Mouse (Mus musculus) liver, embryonic 13.5 days (tissue): ENCODE results near the gene Lamtor3. TPM values are rescaled to one million over a fixed set of nuclear protein-coding genes. Genes with fewer than 3 reads are reported as not detected.

ENCODE experiments used
- ATAC-seq: fragments of 200-750 bp; cut with Nextera tagmentation; 2 replicates; pipeline ENCODE4 v1.8.0; 2017; ENCODE audit warnings: low read depth, mild to moderate bottlenecking, moderate number of reproducible peaks, moderate library complexity
- DNase-seq: peaks from one replicate; pipeline ENCODE4 v3.0.0; 2022
- H3K27ac ChIP-seq: fragments of 300-500 bp; sonication (generic); 2 replicates; pipeline ENCODE4 v1.5.1; 2015; ENCODE audit warnings: moderate library complexity, mild to moderate bottlenecking, inconsistent platforms
- H3K27me3 ChIP-seq: fragments of 300-500 bp; sonication (generic); 2 replicates; pipeline ENCODE4 v1.6.1; 2015; ENCODE audit warnings: mild to moderate bottlenecking, inconsistent platforms
- H3K36me3 ChIP-seq: fragments of 300-500 bp; sonication (generic); 2 replicates; pipeline ENCODE4 v1.6.1; 2015; ENCODE audit warnings: mild to moderate bottlenecking, inconsistent platforms
- H3K4me1 ChIP-seq: fragments of 300-500 bp; sonication (generic); replicated peaks from 2 replicates; pipeline ENCODE4 v1.6.1; 2015; ENCODE audit warnings: inconsistent platforms
- H3K4me2 ChIP-seq: fragments of 300-500 bp; sonication (generic); 2 replicates; pipeline ENCODE4 v1.6.1; 2015; ENCODE audit warnings: inconsistent platforms, mild to moderate bottlenecking, moderate library complexity
- H3K4me3 ChIP-seq: fragments of 300-500 bp; sonication (generic); replicated peaks from 2 replicates; pipeline ENCODE4 v1.5.1; 2015; ENCODE audit warnings: mild to moderate bottlenecking, inconsistent platforms
- H3K9ac ChIP-seq: fragments of 300-500 bp; sonication (generic); 2 replicates; pipeline ENCODE4 v1.6.1; 2015; ENCODE audit warnings: mild to moderate bottlenecking, inconsistent platforms
- H3K9me3 ChIP-seq: fragments of 300-500 bp; sonication (generic); replicated peaks from 2 replicates; pipeline ENCODE4 v1.6.1; 2016; ENCODE audit warnings: inconsistent platforms
- WGBS: fragments of 180-500 bp; shearing (Covaris S2); methylation state at CpG from one replicate; pipeline ENCODE4 v1.1.7; 2015; ENCODE audit not compliant: insufficient replicate concordance; 5-methylcytosine and 5-hydroxymethylcytosine counted together
- polyA plus RNA-seq: library from polyadenylated mRNA; unstranded; fragments of >200 nt; fragmentation: Nextera tagmentation; extraction: Ambion mirVana; gene quantifications from 2 replicates; pipeline ENCODE4 v1.2.1, GENCODE M21; 2015

Gene Lamtor3
- polyA plus RNA-seq, 1 experiment from 2014 or later = 65.6 TPM

DNA sequence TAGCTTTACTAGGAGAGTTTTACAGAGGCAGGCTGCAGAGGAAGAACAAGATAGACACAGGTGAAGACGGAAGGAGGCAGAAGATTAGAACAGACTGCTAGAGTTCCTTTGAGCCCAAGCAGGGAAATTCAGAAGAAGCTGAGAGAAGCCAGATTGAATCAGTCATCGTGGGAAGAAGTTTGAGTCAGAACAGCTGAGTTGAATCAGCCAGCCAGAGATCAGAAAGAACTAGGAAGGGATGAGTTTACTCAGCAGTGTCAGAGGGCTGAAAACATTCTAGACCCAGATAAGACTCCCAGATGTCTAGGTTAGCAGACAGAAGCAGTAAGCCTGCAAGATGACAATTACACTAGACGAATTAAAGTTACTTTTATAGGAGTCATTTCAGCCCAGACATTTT is 15.7 kb downstream of the Lamtor3 start:
- Histone ChIP-seq H3K4me1 (peaks cover 15% of the 10 kb centered on the region), H3K9ac (no peak overlapping the region), H3K4me2 (no peak overlapping the region), H3K27me3 (no peaks in the 10 kb centered on the region), H3K9me3 (no peaks in the 10 kb centered on the region), H3K4me3 (no peak overlapping the region), H3K36me3 (peaks cover 68% of the 10 kb centered on the region), H3K27ac (no peak overlapping the region)
- DNase-seq = no peak
- WGBS = 52% methylated on average over 3 of the region's 3 CpGs
- no peak for ATAC-seq

DNA sequence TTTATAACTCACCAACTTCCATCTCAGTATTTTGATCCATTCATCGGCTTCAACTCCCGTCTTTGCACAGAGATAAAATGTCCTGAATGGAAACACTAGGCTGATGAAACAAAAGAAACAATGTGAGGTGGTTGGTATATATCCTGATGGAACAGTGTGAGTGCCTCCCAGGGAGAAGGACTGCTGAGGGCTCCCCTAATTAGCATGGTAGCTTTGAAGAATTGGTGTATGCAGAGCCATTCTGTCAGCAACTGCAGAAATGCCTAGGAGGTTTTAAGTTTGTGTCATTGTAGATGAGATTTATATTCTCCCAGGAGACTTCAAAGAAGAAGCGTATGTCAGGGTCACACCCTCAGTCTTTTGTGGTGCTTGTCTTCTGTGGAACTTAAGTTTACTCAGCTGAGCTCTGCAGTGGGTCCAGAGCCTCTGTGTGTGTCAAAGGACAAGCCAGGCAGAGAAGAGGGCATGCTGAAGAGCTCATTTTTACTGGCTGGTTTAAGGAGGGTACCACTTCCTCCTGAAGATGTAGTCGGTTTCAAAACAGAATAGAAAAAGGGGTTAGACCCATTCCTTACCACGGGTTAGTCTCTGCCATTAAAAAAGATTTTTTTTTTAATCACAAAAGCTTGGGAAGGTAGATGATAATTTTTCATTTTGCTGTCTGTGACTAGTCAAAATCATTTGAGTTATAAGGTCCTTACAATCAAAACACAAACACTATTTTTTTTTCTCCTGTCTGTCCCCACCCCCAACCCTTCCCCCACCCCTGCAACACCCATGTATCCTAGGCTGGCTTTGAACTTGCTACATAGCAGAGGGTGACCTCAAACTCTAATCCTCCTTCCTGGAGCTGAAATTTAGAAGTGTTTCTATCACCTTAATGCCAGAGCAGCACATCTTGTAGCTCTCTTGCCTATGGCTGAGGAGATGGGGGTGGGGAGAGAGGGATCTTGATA is 17.5 kb downstream of the Lamtor3 start:
- Histone ChIP-seq H3K4me2 (no peak overlapping the region), H3K36me3 (peaks cover 61% of the 10 kb centered on the region)

DNA sequence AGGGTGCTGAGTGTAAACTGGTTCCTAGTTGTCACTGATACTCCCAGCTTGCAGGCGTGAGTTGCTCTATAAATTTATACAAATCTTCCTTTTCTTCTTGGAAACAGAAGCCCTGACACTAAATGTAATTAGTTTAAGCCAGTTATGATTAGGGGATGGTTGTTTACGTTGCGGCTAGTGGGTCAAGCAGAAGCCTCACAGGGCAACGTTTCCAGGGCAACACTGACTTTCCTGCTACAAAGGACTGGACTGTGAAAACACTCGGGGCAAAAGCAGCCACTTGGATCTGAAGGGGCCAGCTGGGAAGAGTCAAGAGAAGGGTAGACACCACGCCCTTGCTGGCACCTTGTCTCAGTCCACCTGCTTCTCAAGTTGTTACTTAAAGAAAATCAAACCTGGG is 18.2 kb downstream of the Lamtor3 start:
- no peak for ATAC-seq
- 67% methylated on average over 6 of the region's 6 CpGs for WGBS
- Histone ChIP-seq H3K27ac (no peak overlapping the region), H3K4me3 (no peak overlapping the region), H3K4me2 (no peak overlapping the region), H3K9ac (no peak overlapping the region), H3K36me3 (peaks cover 56% of the 10 kb centered on the region), H3K4me1 (peaks cover 34% of the 10 kb centered on the region), H3K9me3 (no peaks in the 10 kb centered on the region), H3K27me3 (no peaks in the 10 kb centered on the region)
- no peak for DNase-seq

More for the DNA sequence above, 17.5 kb downstream of the Lamtor3 start:
- Histone ChIP-seq H3K4me1 (peaks cover 27% of the 10 kb centered on the region), H3K4me3 (no peak overlapping the region), H3K27ac (no peak overlapping the region), H3K27me3 (no peaks in the 10 kb centered on the region), H3K9ac (no peak overlapping the region), H3K9me3 (no peaks in the 10 kb centered on the region)
- WGBS = 69% methylated on average over 5 of the region's 5 CpGs
- DNase-seq (no peak), ATAC-seq (no peak)

DNA sequence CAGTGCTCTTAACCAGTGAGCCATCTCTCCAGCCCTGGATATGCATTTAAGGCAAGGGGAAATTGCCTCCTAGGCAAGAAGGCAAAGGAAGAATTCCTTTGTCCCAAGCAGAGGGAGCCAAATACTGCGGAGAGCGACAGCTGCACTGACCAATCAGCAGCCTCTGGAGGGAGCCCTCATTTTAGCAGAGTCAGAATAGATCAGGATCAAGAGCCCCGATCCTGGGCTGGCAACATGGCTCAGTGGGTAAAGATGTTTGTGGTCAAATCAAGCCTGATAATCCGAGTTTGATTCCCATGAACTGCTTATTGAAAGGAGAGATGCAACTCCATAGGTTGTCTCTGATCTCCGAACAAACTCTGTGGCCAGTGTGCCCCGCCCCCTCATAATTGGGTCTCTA is 20.3 kb downstream of the Lamtor3 start:
- no peak for DNase-seq
- Histone ChIP-seq H3K4me1 (peaks cover 53% of the 10 kb centered on the region), H3K27me3 (no peaks in the 10 kb centered on the region), H3K9ac (no peak overlapping the region), H3K27ac (no peak overlapping the region), H3K4me3 (no peak overlapping the region), H3K4me2 (no peak overlapping the region), H3K36me3 (peaks cover 41% of the 10 kb centered on the region), H3K9me3 (no peaks in the 10 kb centered on the region)
- ATAC-seq = no peak
- WGBS = 67% methylated on average over 6 of the region's 6 CpGs

DNA sequence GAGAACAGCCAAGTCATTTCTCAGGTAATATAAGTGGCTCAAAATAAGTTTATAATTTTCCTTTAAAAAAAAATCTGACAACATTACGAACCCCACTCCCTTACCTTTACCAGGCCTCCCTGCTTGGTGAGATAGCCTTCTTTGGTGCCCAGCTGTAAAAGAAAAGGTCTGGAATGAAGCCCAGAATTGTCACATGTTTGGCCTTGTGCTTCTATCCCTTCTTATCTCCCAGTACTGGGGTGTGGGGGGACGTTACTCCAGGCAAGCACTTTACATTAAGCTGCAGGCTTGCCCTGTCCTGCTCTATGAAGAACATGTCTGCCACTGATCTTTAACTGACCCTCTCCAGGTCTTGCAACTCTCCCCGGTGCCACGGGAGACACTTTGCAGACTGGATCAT is 22.5 kb downstream of the Lamtor3 start:
- no peak overlapping the region for H3K4me3 ChIP-seq
- peaks cover 73% of the 10 kb centered on the region for H3K4me1 ChIP-seq
- H3K4me2 ChIP-seq = peak overlapping the region; percentile 28
- peak; percentile 80 for ATAC-seq
- peaks cover 31% of the 10 kb centered on the region for H3K36me3 ChIP-seq
- peak overlapping the region; percentile 33; the same call in 1 of the 2 replicates for H3K9ac ChIP-seq
- H3K27me3 ChIP-seq = no peaks in the 10 kb centered on the region
- peak overlapping the region; percentile 80 for H3K27ac ChIP-seq
- DNase-seq = peak; percentile 44
- no peaks in the 10 kb centered on the region for H3K9me3 ChIP-seq
- 29% methylated on average over 4 of the region's 4 CpGs for WGBS

DNA sequence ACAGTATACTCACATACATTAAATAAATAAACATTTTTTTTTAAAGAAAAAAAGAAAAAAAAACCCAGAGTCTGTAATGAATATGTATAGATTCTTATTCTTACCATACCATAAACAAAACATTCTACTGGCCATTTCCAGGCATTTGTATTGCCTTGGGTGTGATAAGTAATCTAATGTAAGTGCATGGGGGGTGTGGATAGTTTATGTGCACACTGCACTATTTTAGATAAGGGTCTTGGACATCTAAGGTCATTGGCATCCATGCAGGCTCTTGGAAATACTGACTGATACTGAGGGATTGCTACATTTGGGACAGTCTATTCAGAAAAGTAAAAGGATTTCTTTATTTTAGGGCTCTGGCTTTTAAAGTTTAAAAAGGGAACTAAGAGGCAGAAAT is 23.2 kb downstream of the Lamtor3 start:
- ATAC-seq = peak; percentile 62
- H3K4me2 ChIP-seq = peak overlapping the region; percentile 28
- no peaks in the 10 kb centered on the region for H3K27me3 ChIP-seq
- H3K9ac ChIP-seq = 0 out of 2 replicates have a peak overlapping the region, but pooled peaks have one; percentile 19
- H3K27ac ChIP-seq = peak overlapping the region; percentile 80
- DNase-seq = peak; percentile 26
- H3K36me3 ChIP-seq = peaks cover 29% of the 10 kb centered on the region
- H3K4me3 ChIP-seq = no peak overlapping the region
- no peaks in the 10 kb centered on the region for H3K9me3 ChIP-seq
- H3K4me1 ChIP-seq = peaks cover 71% of the 10 kb centered on the region

DNA sequence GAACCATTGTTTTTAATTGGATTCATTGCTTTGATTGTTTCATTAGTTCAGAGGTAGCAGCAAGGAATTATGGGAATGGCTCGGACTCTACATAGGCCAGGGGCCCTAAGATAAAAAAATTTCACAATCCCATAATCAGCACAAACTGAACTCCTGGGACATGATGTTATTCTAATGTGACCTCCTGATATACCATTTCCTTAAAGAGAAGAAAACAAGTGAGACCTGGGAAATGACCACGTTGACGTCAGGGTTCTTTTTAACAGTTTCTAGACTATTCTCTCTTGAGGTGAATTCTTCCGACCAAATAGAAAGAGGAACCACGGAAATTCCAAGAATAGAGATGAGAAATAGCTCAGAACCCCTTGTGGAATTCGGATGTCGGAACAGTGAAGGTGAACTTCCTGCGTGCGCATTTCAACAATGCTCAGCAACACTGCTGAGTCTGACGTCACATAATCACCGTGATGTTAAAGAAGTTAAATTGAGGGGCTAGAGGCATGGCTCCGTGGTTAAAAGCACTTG is 23.9 kb downstream of the Lamtor3 start:
- peaks cover 73% of the 10 kb centered on the region for H3K4me1 ChIP-seq
- no peak for DNase-seq

DNA sequence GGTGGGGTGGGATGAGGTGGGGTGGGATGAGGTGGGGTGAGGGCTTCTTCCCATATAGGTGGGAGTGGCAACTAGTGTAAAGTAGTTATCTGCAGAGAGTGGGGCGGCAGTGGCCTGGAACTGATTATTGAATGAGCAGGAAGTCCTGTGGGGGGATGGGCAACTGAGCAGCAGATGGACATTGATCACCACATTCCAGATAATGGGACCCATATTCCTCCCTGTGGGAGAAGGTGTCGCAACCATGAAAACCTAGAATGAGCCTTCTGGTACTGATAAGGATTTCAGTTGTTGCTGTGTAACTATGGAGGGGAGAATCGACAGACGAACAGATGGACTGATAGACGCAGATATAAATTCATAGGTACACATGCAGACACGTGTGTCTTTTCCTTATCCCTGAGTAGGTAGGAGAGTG is 25.4 kb downstream of the Lamtor3 start:
- DNase-seq (peak; percentile 67), ATAC-seq (peak; percentile 77)
- Histone ChIP-seq H3K4me1 (peaks cover 85% of the 10 kb centered on the region), H3K4me3 (no peak overlapping the region), H3K9me3 (no peaks in the 10 kb centered on the region), H3K27me3 (no peaks in the 10 kb centered on the region), H3K9ac (no peak overlapping the region; the same call in 1 of the 2 replicates), H3K36me3 (peaks cover 21% of the 10 kb centered on the region), H3K4me2 (peak overlapping the region; percentile 24; the same call in 1 of the 2 replicates), H3K27ac (peak overlapping the region; percentile 74)
- WGBS = 7% methylated on average over 6 of the region's 6 CpGs

More for the DNA sequence above, 23.9 kb downstream of the Lamtor3 start:
- 72% methylated on average over 12 of the region's 12 CpGs for WGBS
- 0 out of 2 replicates have a peak overlapping the region, but pooled peaks have one; percentile 19 for H3K9ac ChIP-seq
- H3K9me3 ChIP-seq = no peaks in the 10 kb centered on the region
- H3K36me3 ChIP-seq = peaks cover 24% of the 10 kb centered on the region
- peak overlapping the region; percentile 28; the same call in 1 of the 2 replicates for H3K4me2 ChIP-seq
- H3K27ac ChIP-seq = peak overlapping the region; percentile 80
- no peaks in the 10 kb centered on the region for H3K27me3 ChIP-seq
- no peak overlapping the region for H3K4me3 ChIP-seq
- ATAC-seq = no peak

DNA sequence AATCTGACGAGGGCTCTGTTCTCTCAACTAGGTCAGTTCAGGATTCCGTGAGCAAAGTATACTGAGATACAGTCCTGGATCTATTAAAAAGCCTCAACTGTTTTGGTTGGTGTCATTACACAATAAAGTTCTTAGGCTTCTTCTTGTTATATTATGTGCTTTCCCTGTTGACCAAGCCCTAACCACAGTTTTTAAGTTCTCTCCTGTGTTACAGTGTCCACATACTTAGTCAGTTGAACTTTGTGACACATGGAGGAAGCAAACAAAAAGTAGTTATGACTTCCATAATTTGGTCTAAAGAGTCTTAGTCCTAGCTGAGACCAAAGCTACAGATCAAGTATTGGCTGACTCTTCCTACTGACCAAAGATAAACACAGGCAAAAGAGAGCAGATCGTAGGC is 28.5 kb downstream of the Lamtor3 start:
- Histone ChIP-seq H3K4me1 (peaks cover 89% of the 10 kb centered on the region), H3K36me3 (peaks cover 26% of the 10 kb centered on the region), H3K27me3 (no peaks in the 10 kb centered on the region), H3K9ac (no peak overlapping the region), H3K9me3 (no peaks in the 10 kb centered on the region), H3K4me2 (no peak overlapping the region), H3K27ac (peak overlapping the region; percentile 2), H3K4me3 (no peak overlapping the region)
- DNase-seq (no peak), ATAC-seq (no peak)
- WGBS = 72% methylated on average over 3 of the region's 3 CpGs

DNA sequence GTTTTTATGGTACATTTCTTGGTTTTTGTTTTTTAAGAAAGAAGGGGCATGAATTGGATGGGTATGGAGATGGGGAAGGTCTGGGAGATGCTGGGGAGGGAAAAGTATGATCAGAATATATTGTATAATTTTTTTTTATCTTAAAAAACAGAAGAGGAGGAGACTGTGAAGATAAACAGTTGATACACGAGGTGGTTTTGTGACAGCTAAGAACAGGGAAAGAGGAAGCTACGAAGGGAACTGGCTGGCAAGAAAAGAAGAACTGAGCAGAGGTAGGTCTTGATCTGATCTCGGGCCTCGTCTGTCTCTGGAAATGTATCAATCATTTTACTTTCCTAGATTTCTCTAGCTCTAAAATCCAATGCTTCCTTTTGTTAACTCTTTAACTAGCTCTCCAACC is 29.2 kb downstream of the Lamtor3 start:
- Histone ChIP-seq H3K9ac (no peak overlapping the region), H3K4me1 (peaks cover 89% of the 10 kb centered on the region), H3K9me3 (no peaks in the 10 kb centered on the region), H3K36me3 (peaks cover 26% of the 10 kb centered on the region), H3K4me3 (no peak overlapping the region), H3K4me2 (no peak overlapping the region), H3K27ac (peak overlapping the region; percentile 2), H3K27me3 (no peaks in the 10 kb centered on the region)
- no peak for ATAC-seq
- DNase-seq = no peak
- WGBS = 11% methylated on average over 4 of the region's 4 CpGs

DNA sequence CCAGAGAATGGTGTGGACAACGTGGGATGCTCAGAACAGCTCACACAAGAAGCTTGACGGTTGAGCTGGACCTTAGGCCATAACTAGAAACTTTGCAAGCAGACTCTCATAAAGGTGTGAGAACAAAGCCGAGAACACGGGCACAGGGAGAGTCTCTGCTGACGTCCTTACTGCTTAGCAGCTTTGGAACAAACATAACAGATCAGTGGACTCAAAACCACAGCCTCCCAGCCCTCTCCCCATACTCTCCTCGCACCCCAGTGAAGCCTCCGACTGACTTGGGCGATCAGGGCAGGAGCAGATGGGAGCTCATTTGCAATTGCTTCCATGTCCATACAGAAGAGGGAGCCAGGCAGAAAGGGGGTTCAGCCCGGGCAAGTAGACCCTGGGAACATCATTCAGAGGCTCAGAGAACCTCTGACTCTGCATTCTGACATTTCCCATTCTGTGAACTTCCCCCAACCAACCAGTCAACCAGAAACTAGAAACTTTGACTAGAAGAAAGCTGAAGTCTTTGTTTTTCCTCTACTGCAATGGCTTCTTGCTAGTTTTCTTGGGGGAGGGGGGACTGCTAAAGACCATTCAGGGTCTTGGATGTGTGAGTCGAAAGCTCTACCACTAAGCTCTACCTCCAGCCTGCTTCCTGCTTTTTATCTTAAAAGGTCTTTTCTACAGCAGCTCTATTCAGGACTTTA is 32.0 kb downstream of the Lamtor3 start:
- Histone ChIP-seq H3K4me1 (peaks cover 92% of the 10 kb centered on the region), H3K9me3 (no peaks in the 10 kb centered on the region), H3K4me2 (no peak overlapping the region), H3K27me3 (no peaks in the 10 kb centered on the region), H3K36me3 (peaks cover 26% of the 10 kb centered on the region), H3K9ac (no peak overlapping the region), H3K27ac (peak overlapping the region; percentile 66), H3K4me3 (no peak overlapping the region)
- 59% methylated on average over 10 of the region's 10 CpGs for WGBS
- ATAC-seq = no peak
- DNase-seq = no peak
